Mouse (Mus musculus) CD4-positive, CD25-positive, alpha-beta regulatory T cell, adult 4 months (primary cell): ENCODE results near the gene Pdcd1lg2. TPM values are rescaled to one million over a fixed set of nuclear protein-coding genes. Genes with fewer than 3 reads are reported as not detected.

Experiments used
- ATAC-seq: one replicate; pipeline ENCODE4 v1.8.0; 2017
- polyA plus RNA-seq, 2 experiments: library from polyadenylated mRNA; unstranded; fragments of 100-300 nt; shearing (Covaris generic); gene quantifications; one replicate each; pipeline ENCODE4 v1.2.1; 2017

The Pdcd1lg2 gene
- polyA plus RNA-seq, 2 experiments from 2014 or later: 17.0 to 22.2 TPM

- ATAC-seq: no peak
Observed at GRCm38 (mm10) chr19:29500333-29500732, 89.6 kb downstream of the Pdcd1lg2 start.

- ATAC-seq: peak; percentile 76
Observed at GRCm38 (mm10) chr19:29501106-29501505, 90.4 kb downstream of the Pdcd1lg2 start.

- peak; percentile 88 for ATAC-seq
Observed at GRCm38 (mm10) chr19:29501507-29501906, 90.8 kb downstream of the Pdcd1lg2 start.

DNA sequence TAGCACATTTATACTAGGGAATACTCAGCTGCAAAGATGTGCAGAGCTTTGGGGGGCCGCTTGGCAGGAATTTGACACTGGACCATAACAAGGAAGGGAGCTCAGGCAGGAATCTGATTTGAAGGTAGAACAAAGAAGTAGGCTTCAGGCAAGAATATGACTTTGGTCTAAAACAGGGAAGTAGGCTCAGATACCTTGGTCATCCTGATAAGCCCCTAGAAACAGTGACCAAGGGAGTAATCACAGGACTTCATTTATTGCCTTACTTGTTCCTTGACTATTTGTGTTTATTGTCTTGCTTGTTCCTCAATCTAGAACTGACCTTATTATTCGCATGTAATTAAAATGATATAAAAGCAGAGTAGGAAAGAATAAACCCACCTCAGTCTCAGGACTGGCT, 93.4 kb downstream of the Pdcd1lg2 start:
- ATAC-seq: no peak

- ATAC-seq: no peak
Observed at GRCm38 (mm10) chr19:29505617-29506016, 94.9 kb downstream of the Pdcd1lg2 start.

DNA sequence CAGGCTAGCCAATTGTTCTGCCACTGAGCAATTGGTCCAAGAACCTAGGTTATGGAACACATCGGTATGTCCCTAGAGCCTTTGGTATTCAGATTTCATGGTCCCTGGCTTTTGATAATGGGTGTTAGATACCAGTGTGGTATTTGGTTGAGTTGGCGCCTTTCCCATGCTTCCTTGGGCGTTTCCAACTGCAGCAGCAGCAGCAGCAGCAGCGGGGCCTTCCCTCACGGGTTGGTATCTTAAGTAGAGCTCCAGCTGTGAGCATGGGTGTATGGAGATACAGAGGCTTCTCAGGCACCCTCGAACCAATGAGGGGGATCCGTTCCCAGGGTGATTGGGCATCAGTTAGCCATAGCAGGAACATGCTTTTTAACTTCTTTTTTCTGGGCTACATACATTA, 97.5 kb downstream of the Pdcd1lg2 start:
- ATAC-seq: no peak

DNA sequence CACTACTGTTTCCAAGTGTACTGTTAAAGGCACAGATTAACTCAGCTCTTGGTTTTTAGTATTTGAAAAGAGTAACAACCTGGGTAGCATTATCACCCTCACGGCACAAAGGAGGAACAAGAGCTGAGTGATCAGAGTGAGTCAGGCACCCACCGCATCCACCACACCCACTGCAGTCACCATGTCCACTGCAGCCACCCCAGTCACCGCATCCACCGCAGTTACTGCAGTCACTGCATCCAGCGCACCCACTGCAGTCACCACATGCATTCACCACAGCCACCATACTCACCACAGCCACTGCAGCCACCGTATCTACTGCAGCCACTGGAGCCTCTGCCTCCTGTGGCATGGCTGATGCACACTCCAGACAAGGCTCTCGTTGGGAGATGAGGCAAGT, 99.1 kb downstream of the Pdcd1lg2 start:
- ATAC-seq: no peak

DNA sequence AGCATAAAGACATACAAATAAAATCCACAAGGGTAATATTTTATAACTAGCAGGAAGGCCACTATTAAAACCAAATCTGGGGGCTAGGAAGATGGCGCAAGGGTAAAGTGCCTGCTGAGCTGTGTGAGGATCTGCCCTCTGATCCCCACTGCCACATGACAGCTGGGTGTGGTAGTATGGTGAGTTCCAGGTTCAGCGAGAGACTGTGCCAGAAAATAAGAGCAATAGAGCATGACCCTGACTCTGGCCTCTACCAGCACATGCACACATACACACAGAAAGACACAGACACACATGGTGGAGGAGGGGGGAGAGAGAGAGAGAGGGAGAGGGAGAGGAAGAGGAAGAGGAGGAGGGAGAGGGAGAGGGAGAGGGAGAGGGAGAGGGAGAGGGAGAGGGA, 101.1 kb downstream of the Pdcd1lg2 start:
- no peak for ATAC-seq

DNA sequence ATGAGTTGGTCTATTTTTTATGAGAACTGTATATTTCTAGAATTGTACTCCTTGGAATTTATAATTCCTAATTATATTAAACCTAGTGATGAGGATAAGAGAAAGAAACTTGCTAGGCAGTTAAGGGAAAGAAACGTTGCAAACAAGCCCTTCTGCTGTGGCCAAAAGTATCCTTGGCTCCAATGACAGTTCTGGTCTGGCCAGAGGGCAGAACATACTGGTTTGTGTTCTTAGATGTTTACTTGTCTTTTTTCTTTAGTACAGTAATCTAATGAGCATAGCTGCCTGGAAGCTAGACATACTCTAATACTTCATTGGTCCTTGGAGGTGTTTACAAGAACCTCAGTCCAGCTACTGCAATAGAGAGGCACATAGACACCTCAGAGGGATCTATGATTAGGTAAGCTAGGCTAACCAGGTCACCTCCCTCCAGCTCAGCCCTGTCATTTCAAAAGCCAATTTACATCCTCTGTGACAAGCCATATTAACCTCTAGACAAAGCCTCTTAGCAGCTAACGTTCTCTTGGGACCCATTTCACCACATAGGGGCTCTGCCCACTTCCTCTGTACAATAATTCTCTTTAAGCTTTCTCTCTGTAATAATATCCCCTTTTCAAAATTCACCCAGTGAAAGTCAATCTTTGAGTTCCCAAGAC, 102.5 kb downstream of the Pdcd1lg2 start:
- no peak for ATAC-seq

DNA sequence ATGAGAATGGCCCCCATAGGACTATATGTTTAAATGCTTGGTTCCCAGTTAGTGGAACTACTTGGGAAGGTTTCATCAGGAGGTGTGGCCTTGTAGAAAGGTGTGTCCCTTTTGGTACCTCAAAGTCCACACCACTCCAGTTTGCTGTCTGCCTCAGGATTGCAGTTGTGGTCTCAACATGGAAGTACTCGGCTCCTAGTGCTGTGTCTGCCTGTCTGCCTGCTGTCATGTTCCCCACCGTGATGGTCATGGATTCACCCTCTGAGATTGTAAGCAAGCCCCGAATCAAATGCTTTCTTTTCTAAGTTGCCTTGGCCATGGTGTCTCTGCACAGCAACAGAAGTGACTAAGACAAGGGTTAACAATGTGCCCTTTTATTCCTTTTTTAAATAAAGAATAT, 103.4 kb downstream of the Pdcd1lg2 start:
- ATAC-seq: no peak

DNA sequence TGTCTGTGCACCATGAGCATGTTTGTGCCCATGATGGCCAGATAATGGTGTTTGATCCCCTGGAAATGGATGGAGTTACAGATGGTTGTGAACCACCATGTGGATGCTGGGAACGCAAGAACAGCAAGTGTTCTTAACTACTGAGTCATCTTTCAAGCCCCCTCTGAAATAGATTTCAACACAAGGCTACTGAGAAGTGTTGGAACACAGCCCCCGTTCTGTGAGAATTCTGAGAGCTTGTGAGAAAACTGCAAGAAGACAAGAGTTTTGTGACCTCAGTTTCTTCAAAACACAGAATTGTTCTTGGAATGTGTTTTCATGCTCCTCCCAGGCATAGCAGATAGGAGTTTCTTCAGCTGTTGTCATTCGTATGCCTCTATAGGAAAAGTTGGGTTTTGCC, 104.7 kb downstream of the Pdcd1lg2 start:
- no peak for ATAC-seq

DNA sequence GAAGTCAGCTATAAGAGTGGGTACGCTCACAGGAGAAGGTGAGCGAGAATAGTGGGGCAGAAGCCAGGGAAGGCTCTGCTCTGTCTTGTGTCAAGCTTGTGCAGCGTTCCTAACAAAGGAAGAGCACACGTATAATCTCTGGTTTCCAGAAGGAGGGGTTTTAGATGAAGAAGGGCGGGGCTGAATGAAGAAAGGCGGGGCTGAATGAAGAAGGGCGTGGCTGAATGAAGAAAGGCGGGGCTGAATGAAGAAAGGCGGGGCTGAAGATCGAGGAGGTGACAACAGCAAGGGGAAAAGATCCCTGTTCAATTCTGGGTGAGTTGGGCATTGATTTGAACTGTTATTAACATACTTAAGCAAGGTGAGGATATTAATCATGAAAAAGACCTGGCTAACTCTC, 105.3 kb downstream of the Pdcd1lg2 start:
- no peak for ATAC-seq

- no peak for ATAC-seq
Observed at GRCm38 (mm10) chr19:29518409-29518808, 107.7 kb downstream of the Pdcd1lg2 start.

DNA sequence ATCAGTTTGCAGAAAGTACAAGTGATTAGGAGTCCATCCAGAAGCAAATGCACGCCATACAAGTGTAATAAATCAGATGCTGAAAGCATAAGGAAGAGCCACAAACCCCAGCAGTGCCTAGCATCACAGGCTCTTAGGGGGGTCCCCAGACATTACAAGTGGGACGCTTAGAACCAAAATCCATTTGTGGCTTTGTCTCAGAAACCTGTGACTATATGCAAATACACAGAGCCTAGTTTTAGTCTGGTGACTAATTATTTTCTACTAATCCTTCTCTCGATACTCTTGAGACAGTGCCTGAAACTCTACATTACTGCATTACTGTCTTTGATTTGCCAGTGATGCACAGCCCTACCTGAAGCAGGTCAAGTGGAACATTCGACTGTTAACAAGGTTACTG, 108.2 kb downstream of the Pdcd1lg2 start:
- no peak for ATAC-seq

Other genes with a start within 250 kb of the Pdcd1lg2 start
- 10 to 100 TPM; 14.9 to 19.1 TPM for gene Jak2, start 159.1 kb upstream of the Pdcd1lg2 start, polyA plus RNA-seq
- gene Insl6, start 85.6 kb upstream of the Pdcd1lg2 start, polyA plus RNA-seq: 10 to 100 TPM; 28.3 to 32.5 TPM
- gene Rln1, start 76.2 kb upstream of the Pdcd1lg2 start, polyA plus RNA-seq: not detected
- gene Plgrkt, start 43.5 kb upstream of the Pdcd1lg2 start, polyA plus RNA-seq: 100 to 1,000 TPM; 221 to 250 TPM
- gene Cd274, start 43.5 kb upstream of the Pdcd1lg2 start, polyA plus RNA-seq: 10 to 100 TPM; 42.4 to 62.2 TPM
- gene Ric1, start 111.4 kb downstream of the Pdcd1lg2 start, polyA plus RNA-seq: 10 to 100 TPM in 1 of 2 experiments, 1 to 10 TPM in 1; 6.3 to 12.6 TPM
- gene Ermp1, start 237.5 kb downstream of the Pdcd1lg2 start, polyA plus RNA-seq: 10 to 100 TPM; 11.8 to 15.7 TPM